Mouse (Mus musculus) spleen, adult 2 months (tissue): ENCODE data around the gene Dst.

Source experiments
- CTCF ChIP-seq: fragments of 200-500 bp; IDR thresholded peaks from 2 replicates; pipeline ENCODE4 v1.5.1; 2011; ENCODE audit warnings: mild to moderate bottlenecking, inconsistent platforms; ENCODE audit not compliant: insufficient read depth, insufficient read length, insufficient replicate concordance; ENCODE audit errors: extremely low read depth
- POLR2A ChIP-seq: fragments of 200-500 bp; IDR thresholded peaks from 2 replicates; pipeline ENCODE4 v1.6.1; 2011; ENCODE audit warnings: low read depth, low read length, inconsistent platforms

DNA sequence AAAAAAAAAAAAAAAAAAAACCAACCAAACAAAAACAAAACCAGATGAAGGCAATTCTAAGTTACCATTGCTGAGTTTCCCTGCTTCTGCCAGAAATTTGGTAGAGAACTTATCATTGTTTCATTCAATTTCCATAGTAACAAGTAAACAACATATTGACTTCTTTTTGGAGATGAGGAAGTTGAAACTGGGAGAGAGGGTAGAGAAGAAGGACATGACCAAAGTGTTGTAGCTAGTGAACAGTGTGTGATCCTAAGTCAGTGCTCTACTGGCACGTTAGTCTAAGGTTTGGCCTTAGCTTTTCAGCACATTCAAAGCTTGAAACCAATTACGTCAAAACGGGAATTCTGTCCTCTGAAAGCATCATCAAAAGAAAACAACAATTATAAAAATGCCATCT, 31.6 kb upstream of the Dst start:
- no peak for TF ChIP-seq CTCF
- no peak for TF ChIP-seq POLR2A
